Mouse (Mus musculus) cerebellum, adult 2 months (tissue): Measurements from ENCODE around the gene Keg1. TPM values are rescaled to one million over a fixed set of nuclear protein-coding genes. Genes with fewer than 3 reads are reported as not detected.

Experiments used
- DNase-seq, 2 experiments: peaks; one replicate each; pipeline ENCODE4 v3.0.0; 2021
- H3K27ac ChIP-seq: fragments of 200-500 bp; 2 replicates; pipeline ENCODE4 v1.5.1; 2012; ENCODE audit warnings: low read length, control low read depth, inconsistent platforms; ENCODE audit not compliant: insufficient read depth
- H3K27me3 ChIP-seq: fragments of 200-500 bp; 2 replicates; pipeline ENCODE4 v1.6.1; 2012; ENCODE audit warnings: inconsistent platforms, mild to moderate bottlenecking, low read length, moderate library complexity; ENCODE audit not compliant: control insufficient read depth, insufficient read depth
- H3K4me1 ChIP-seq: fragments of 200-500 bp; 2 replicates; pipeline ENCODE4 v1.6.1; 2011; ENCODE audit warnings: low read length; ENCODE audit not compliant: control insufficient read depth, insufficient read depth
- H3K4me3 ChIP-seq: fragments of 200-500 bp; replicated peaks from 2 replicates; pipeline ENCODE3; 2011; ENCODE audit warnings: mild to moderate bottlenecking, low read depth, low read length, control low read depth; ENCODE audit not compliant: insufficient read depth
- CTCF ChIP-seq: fragments of 200-500 bp; IDR thresholded peaks from 2 replicates; pipeline ENCODE4 v1.5.1; 2011; ENCODE audit warnings: low read depth, mild to moderate bottlenecking, control low read depth, low read length, moderate library complexity, borderline replicate concordance; ENCODE audit not compliant: insufficient read depth
- POLR2A ChIP-seq: fragments of 200-500 bp; IDR thresholded peaks from 2 replicates; pipeline ENCODE4 v1.6.1; 2011; ENCODE audit warnings: low read length, control low read depth, borderline replicate concordance; ENCODE audit not compliant: insufficient read depth
- WGBS: fragments of 180-500 bp; shearing (Covaris S2); methylation state at CpG from one replicate; pipeline ENCODE4 v1.1.7; 2018; 5-methylcytosine and 5-hydroxymethylcytosine counted together
- polyA plus RNA-seq: library from polyadenylated mRNA; depleted of rRNA; stranded (reverse); fragments of >200 nt; gene quantifications from 2 replicates; pipeline ENCODE4 v1.2.3, GENCODE M21; 2012; rRNA removed

Keg1 gene
- polyA plus RNA-seq, 1 experiment, result not detected

DNA sequence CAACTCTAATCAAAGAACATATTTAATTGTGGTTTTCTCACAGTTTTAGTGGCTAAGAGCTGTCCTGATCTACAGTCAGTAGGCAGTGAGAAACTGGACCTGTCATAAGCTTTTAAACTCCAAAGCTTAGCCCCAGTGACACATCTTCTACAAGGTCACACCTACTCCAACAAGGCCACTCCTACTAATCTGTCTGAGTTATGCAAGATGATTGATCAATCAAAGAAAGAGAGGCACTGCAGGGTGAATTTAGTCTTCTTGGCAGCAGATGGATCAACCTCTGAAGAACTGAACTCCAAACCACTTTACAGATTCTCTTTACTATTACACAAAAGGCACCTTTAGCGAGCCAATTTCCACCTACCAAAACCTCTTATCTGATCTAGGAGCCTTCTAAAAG, 30.3 kb downstream of the Keg1 start:
- 88% methylated on average over 1 of the region's 1 CpGs for WGBS
- H3K4me3 ChIP-seq, result no peak overlapping the region
- H3K27ac ChIP-seq, result no peak overlapping the region
- H3K27me3 ChIP-seq, result no peaks in the 10 kb centered on the region
- DNase-seq, result no peak
- TF ChIP-seq CTCF, result no peak
- H3K4me1 ChIP-seq, result no peaks in the 10 kb centered on the region

DNA sequence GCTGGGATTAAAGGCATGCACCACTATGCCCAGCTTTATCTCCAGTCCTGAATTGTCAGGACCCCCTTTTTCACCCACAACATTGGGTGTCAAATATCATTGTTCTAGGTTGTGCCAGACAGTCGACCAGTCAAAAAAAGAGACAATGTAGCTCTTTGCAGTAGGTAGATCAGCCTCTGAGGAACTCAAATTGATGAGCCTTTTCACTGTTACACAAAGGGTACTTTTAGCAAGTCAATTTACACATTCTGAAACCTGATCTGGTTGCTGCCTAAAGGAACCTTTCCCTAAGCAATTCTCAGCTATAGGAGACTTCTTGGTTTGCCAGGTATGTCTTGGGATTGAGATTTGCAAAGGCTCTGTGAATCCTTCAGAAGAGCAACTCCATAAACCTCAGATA, 35.5 kb downstream of the Keg1 start:
- Histone ChIP-seq H3K4me3 (no peak overlapping the region), H3K4me1 (no peaks in the 10 kb centered on the region), H3K27me3 (no peaks in the 10 kb centered on the region), H3K27ac (no peak overlapping the region)
- TF ChIP-seq CTCF, result no peak
- WGBS, result 52% methylated on average over 1 of the region's 1 CpGs
- no peak for DNase-seq

DNA sequence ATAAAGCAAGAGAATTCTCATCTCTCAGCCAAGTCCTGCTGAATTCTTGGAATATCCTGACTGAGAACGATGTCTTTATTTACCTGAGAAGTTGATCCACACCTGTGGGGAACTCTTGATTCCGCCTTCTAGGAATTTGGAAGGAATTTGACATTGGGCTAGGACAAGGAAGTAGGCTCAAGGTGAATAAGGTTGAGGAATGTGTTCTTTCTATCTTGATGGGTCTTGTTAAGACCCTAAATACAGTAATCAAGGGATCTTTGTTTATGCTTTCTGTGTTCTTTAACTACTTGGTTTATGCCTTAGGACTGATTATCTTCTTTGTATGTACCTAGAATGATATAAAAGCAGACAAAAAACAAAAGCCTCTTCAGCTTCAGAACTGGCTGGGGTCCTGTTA, 36.4 kb downstream of the Keg1 start:
- Histone ChIP-seq H3K4me1 (no peaks in the 10 kb centered on the region), H3K27me3 (no peaks in the 10 kb centered on the region), H3K27ac (no peak overlapping the region), H3K4me3 (no peak overlapping the region)
- no peak for TF ChIP-seq CTCF
- no peak for TF ChIP-seq POLR2A
- WGBS, result 76% methylated on average over 2 of the region's 2 CpGs
- no peak for DNase-seq

DNA sequence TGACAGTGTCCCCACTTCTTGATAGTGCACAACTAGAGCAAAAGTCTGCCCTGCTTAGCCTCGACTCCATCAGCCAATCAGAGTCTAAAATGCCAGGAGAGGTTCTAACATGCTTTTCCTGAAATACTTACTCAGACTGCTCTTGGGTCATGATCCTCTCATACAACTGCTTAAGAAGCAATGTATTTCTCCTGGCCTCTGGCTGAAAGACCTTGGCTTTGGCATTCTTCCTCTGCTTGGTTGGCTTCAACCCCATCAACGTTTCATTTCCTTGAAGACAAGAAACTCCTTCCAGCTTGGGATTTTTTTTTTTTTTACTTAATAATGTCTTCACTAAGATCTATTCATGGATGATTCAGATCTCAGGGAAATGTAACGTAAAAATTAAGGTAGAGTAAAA, 60.7 kb downstream of the Keg1 start:
- TF ChIP-seq CTCF (no peak), POLR2A (no peak)
- Histone ChIP-seq H3K27me3 (no peaks in the 10 kb centered on the region), H3K4me1 (peaks cover 6% of the 10 kb centered on the region; the same call in 1 of the 2 replicates), H3K27ac (no peak overlapping the region), H3K4me3 (no peak overlapping the region)
- 68% methylated on average over 3 of the region's 3 CpGs for WGBS
- no peak for DNase-seq

DNA sequence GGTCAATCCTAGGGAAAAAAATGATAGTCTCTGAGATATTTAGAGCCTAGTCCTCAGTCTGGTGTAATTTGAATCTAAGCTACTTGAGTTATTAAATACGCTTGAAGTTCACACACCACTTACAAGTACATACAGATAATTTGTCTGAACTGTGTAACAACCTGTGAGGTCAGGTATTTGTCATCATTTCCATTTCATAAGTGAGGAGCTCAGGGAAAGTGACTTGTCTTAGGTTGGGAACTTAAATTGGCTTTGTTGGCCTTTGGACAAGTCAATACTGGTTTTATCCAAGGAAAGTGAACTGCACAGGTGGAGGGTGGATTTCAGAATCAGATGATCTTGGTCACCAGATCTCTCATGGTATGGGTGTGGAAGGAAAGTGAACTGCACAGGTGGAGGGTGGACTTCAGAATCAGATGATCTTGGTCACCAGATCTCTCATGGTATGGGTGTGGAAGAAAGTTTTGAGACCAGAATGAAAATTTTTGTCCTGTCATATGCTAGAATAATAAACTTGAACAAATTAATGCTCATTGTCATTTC, 63.4 kb downstream of the Keg1 start:
- H3K27me3 ChIP-seq, result no peaks in the 10 kb centered on the region
- peaks cover 6% of the 10 kb centered on the region; the same call in 1 of the 2 replicates for H3K4me1 ChIP-seq
- no peak for DNase-seq
- H3K4me3 ChIP-seq, result no peak overlapping the region
- no peak for TF ChIP-seq CTCF
- TF ChIP-seq POLR2A, result no peak
- no peak overlapping the region for H3K27ac ChIP-seq
- 100% methylated on average over 1 of the region's 1 CpGs for WGBS

DNA sequence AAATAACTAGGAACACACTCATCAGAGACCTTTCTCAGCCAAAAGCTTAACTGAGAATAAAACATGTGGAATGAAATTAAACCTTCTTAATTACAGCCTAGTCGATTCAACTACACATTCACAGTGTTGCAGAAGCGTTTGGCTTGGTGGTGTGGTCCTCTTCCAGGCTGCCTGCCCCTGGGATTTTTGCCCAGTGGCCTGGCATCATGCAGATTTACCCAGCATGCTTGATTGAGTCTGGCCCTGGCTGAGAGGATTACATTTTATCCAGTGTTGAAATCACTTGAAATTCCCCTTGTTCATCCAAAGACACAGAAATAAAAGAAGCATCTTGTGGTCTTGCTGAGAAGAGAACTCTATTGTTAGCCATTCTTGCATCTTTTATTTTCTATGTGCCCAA, 64.1 kb downstream of the Keg1 start:
- 3% methylated on average over 2 of the region's 2 CpGs for WGBS
- no peak overlapping the region for H3K27ac ChIP-seq
- DNase-seq, result peak; percentile 82 to 88
- peaks cover 6% of the 10 kb centered on the region; the same call in 1 of the 2 replicates for H3K4me1 ChIP-seq
- H3K4me3 ChIP-seq, result no peak overlapping the region
- no peaks in the 10 kb centered on the region for H3K27me3 ChIP-seq
- TF ChIP-seq POLR2A (no peak), CTCF (no peak)

DNA sequence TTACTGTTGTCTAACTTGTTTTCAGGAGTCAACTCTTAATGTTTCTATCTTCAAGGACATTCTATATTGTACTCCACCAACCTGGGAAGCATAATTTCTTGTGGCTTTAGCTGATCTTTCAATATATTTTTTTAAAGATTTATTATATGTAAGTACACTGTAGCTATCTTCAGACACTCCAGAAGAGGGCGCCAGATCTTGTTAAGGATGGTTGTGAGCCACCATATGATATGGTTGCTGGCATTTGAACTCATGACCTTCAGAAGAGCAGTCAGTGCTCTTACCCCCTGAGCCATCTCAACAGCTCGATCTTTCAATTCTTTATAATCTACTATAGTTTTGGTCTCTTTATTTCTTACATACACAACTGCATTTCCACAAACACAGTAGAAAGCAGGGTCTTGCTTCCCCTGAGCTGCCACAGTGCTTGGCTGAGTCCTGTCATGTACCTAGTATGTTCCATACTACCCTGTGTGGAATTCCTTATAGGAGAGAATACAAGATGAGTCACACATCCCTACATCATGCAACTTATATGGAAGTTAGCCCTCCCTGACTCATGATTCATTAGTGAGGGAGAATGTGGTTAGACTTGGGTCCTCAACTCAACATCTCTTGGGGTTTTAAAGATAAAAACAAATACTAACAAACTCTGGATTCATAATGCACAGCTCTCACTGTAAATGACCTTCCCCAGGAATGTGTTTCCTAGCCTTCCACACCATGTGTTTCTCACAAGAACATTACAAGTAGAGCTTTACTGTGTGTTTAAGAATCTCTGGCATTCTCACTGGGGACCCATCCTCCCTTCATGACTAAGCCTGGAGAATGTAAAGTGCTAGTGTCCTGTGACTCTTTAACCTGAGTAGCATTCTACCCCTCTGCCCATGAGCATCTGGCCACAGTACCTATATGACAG, 66.9 kb downstream of the Keg1 start:
- Histone ChIP-seq H3K4me3 (no peak overlapping the region), H3K27me3 (no peaks in the 10 kb centered on the region), H3K27ac (no peak overlapping the region), H3K4me1 (peaks cover 6% of the 10 kb centered on the region; the same call in 1 of the 2 replicates)
- WGBS, result 62% methylated on average over 2 of the region's 2 CpGs
- DNase-seq, result no peak
- TF ChIP-seq POLR2A (no peak), CTCF (no peak)

DNA sequence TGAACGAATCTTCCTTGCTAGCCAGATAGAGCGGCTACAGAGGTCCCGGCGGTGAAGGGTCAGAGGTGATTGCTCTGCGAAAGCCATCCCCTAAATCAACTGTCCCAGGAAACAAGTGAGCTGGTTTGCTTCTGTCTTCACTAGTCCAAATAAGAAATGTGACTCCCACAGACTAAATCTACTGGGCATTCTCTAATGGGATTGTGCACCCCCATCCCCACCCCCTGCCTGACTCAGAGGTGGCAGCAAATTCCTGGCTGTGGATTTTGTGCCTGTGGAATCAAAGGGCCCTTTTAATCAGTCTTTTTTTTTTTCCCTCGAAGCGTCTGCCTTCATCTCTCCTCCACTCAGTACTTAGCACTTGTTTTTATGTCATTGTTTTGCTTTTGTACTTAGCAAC, 69.7 kb downstream of the Keg1 start, which contains the start of gene Cntf:
Gene Cntf, minus strand, starts transcription at position 325 of the 400 bp plus-strand sequence.
- Histone ChIP-seq H3K4me3 (no peak within 1 kb of the TSS), H3K27ac (no peak within 1 kb of the TSS), H3K4me1 (no peaks in the 10 kb centered on the region; the same call in 1 of the 2 replicates), H3K27me3 (no peaks in the 10 kb centered on the region)
- no peak for TF ChIP-seq POLR2A
- no peak for TF ChIP-seq CTCF
- DNase-seq, result no peak
- WGBS, result 82% methylated on average over 7 of the region's 7 CpGs

Other genes with a start within 250 kb of the Keg1 start
- gene Mpeg1, start 235.0 kb upstream of the Keg1 start, polyA plus RNA-seq, result 3.3 and 3.6 TPM in 2 replicates
- gene Dtx4, start 194.3 kb upstream of the Keg1 start, polyA plus RNA-seq, result 11.4 and 11.5 TPM in 2 replicates
- 0.46 and 0.65 TPM in 2 replicates for gene Fam111a, start 150.0 kb upstream of the Keg1 start, polyA plus RNA-seq
- 0.16 and 0.35 TPM in 2 replicates for gene Gm4952, start 95.8 kb upstream of the Keg1 start, polyA plus RNA-seq
- gene Glyat, start 62.5 kb upstream of the Keg1 start, polyA plus RNA-seq, result 0.46 and 0.70 TPM in 2 replicates
- gene Olfr1442, start 25.3 kb upstream of the Keg1 start, polyA plus RNA-seq, result not detected in 2 replicates
- gene Olfr1443, start 17.7 kb upstream of the Keg1 start, polyA plus RNA-seq, result not detected in 2 replicates
- 3.8 and 4.5 TPM in 2 replicates for gene Cntf, start 69.8 kb downstream of the Keg1 start, polyA plus RNA-seq
- gene Zfp91, start 100.3 kb downstream of the Keg1 start, polyA plus RNA-seq, result 57.6 TPM in 2 replicates
- 0.95 and 1.1 TPM in 2 replicates for gene Lpxn, start 100.4 kb downstream of the Keg1 start, polyA plus RNA-seq
- gene Gm5244, start 150.9 kb downstream of the Keg1 start, polyA plus RNA-seq, result not detected in 2 replicates
- not detected in 2 replicates for gene Olfr1444, start 161.5 kb downstream of the Keg1 start, polyA plus RNA-seq
- gene Olfr1445, start 188.1 kb downstream of the Keg1 start, polyA plus RNA-seq, result not detected in 2 replicates
- not detected in 2 replicates for gene Olfr1446, start 197.7 kb downstream of the Keg1 start, polyA plus RNA-seq
- not detected in 2 replicates for gene Olfr1447, start 208.0 kb downstream of the Keg1 start, polyA plus RNA-seq
- not detected in 2 replicates for gene Olfr1448, start 228.6 kb downstream of the Keg1 start, polyA plus RNA-seq
- not detected in 2 replicates for gene Olfr1449, start 235.1 kb downstream of the Keg1 start, polyA plus RNA-seq